Mouse (Mus musculus) cerebellum, adult 9-11 months (tissue): ENCODE data around the gene Prkd2.
A peak's percentile ranks its signal among the peaks of the same experiment; 100 is the strongest.

Experiments
- DNase-seq: peaks from one replicate; pipeline ENCODE4 v3.0.0; 2022

Gene Prkd2

DNA sequence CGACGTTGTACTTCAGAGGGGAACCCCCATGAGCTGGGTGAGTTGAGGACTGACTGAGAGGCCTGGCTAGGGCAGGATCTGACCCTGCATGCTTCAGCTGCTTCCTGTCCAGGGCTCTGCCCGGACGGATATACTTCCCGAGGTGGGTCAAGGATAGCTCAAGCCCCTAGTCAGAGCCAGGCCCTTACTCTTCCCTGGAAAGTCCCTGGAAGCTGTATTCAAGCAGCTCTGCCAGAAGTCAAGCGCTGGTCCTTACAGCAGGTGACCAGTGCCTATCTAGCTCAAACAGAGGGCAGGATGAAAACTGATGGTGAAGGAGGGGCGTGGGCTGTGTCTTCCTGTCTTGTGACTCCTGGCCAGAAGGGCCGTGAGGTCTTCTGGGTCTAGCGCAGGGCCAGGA is 12.3 kb upstream of the Prkd2 start:
- DNase-seq = no peak

DNA sequence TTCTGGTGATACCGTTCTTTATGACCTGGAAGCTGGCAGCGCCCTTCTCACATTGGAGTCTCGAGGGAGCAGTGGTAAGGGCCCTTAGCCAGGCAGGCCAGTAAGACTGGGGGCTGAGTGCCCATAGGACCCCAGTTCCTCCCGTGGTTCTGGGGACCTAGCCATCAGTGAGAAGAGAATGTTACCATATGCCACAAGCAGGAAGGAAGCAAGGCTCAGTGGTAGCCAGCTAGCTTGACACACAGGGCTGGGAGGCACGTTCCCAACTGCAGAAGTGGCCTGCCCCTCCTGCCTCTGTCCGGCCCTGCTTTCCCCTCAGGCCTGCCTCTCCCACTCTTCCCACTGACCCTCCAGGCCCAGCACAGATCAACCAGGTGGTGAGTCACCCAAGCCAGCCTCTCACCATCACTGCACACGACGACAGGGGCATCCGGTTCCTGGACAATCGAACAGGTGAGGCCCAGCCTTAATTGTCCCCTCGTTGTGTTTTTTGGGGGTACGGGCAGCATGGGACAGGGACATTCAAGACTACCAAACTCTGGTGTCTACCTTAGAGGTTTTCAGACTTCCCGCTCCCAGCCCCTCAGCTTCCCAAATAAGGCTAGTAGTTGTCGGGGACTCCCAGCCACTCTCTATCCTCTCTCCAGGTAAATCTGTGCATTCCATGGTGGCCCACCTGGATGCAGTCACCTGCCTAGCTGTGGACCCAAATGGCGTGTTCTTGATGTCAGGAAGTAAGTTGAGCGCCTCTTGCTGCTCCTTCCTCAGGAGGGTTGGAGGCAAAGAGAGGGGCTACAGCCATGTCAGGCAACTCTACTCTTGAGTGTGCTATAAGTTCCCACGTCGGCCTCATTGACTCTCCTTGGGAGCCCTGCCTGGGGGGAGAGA is 4.5 kb upstream of the Prkd2 start:
- DNase-seq = no peak

GRCm38 (mm10) chr7:16838804-16839426 is 3.8 kb upstream of the Prkd2 start:
- DNase-seq = no peak

GRCm38 (mm10) chr7:16839427-16840108 is 3.1 kb upstream of the Prkd2 start:
- no peak for DNase-seq

GRCm38 (mm10) chr7:16840109-16840491 is 2.6 kb upstream of the Prkd2 start:
- DNase-seq = no peak

DNA sequence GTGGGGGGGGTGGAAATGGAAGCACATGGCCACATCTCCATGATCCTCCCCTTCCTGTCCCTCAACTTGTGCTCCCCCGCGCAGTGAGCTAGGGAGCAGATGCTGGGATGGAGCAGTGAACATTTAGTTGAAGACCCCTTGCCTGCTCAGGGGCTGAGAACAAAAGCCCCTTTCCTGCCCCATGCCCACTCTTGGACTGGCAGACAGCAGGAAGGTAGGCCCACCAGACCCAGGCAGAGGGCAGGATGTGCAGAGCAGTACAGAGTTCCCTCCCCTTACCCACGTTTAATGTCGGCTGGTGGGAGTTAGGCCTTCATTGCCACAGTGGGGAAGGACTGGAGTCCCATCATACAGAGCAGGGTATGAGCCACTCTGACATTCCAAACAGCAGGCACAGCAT is 1.6 kb upstream of the Prkd2 start:
- DNase-seq = no peak

- DNase-seq = no peak
Observed at GRCm38 (mm10) chr7:16841561-16842560, 841 bp upstream of the Prkd2 start.

DNA sequence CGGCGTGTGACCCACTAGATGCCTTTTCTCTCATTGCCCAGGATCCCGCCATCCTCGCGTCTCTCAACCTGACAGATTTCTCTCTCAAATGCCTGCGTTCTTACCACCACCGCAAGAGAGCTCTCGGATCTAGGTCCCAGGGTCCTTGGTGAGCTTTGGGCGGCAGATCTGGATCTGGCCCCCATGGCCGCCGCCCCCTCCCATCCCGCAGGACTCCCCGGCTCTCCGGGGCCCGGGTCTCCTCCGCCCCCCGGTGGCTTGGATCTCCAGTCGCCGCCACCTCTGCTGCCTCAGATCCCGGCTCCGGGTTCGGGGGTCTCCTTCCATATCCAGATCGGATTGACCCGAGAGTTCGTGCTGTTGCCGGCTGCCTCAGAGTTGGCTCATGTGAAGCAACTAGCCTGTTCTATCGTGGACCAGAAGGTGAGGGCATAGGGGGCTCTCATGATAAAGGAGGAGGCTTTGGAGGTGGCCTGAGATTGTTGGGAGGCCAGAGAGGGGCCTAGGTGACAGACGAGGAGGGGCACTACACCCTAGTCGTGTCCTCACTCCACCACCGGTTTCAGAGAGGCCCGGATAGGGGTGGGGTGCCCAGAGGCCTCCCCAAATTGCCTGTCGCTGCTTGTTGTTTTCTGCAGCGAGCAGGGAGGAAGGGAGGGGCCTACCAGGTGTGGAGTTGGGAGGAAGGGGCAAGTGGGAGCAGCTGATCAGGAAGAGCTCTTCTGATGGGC is 904 bp downstream of the Prkd2 start:
- peak; percentile 51 for DNase-seq

- DNase-seq = no peak
Observed at GRCm38 (mm10) chr7:16844696-16845071, 2.0 kb downstream of the Prkd2 start.

DNA sequence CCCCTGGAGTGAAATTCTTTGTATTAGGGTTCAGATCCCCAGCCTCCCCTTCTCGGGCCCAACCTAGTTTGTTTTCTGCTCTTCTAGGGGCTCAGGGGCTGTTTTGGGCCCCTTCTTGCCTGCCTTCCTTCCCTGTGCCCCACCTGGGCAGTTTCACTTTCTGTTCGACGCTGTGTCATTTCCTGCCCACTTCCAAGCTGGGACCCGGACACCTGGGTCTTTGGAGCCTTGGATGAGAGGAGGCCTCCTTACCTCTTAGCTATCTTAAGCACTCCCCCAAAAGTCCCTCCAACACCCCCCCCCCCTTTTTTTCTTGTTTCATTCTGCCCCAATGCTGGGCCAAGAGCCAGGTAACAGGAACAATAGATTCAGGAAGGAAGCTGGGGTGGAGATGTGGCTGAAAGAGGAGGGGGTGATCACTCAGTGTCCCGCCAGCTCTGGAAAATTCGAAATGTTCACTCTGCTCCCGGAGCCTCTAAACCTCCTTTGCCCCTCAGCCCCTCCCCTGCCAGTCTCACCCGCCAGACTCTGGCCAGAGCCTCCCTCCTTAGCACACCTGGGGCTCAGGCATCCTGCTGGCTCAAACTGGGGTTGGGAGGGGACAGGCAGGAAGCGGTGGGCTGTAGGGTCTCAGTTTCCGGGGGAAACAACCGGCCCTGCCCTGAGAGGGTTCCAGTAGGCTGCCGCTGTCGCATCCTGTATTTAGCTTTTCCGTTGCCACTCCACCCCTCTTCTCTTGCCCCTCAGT is 2.5 kb downstream of the Prkd2 start:
- DNase-seq = no peak

DNA sequence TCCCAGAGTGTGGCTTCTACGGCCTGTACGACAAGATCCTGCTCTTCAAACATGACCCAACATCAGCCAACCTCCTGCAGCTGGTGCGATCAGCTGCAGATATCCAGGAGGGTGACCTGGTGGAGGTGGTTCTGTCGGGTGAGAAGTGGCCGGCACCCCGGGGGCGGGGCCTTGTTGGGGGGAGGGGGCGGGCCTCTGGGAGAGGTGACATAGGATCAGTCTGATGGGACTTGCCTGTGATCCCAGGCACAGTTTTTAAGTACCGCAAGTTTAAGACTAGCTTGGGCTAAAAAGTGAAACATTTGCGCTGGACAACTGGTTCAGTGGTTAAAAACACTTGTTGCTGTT is 3.1 kb downstream of the Prkd2 start:
- no peak for DNase-seq

DNA sequence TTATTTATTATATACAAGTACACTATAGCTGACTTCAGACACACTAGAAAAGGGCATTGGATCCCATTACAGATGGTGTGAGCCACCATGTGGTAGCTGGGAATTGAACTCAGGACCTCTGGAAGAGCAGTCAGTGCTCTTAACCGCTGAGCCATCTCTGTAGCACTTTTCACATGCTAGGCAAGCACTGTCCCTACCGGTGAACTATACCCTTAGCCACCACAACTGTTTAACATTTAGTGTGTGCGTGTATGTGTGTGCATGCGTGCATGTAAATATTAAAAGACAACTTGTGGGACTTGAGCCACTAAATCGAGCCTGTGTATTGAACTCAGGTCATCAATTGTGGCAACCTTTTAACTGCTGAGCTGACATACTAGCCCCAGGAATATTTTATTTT is 4.1 kb downstream of the Prkd2 start:
- no peak for DNase-seq

DNA sequence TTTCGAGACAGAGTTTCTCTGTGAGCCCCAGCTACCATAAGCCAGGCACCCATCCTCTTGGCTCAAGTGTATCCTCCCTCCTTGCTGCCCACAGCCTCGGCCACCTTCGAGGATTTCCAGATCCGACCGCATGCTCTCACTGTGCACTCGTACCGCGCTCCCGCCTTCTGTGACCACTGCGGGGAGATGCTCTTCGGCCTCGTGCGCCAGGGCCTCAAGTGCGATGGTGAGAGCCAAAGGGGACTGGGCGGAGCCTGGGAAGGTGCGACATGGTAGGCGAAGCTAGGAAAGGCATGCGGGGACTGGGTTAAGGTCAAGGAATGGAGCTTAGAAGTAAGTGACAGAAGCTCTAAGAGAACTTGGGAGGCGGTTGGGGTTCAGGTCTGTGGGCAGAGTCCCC is 4.8 kb downstream of the Prkd2 start:
- DNase-seq = no peak

DNA sequence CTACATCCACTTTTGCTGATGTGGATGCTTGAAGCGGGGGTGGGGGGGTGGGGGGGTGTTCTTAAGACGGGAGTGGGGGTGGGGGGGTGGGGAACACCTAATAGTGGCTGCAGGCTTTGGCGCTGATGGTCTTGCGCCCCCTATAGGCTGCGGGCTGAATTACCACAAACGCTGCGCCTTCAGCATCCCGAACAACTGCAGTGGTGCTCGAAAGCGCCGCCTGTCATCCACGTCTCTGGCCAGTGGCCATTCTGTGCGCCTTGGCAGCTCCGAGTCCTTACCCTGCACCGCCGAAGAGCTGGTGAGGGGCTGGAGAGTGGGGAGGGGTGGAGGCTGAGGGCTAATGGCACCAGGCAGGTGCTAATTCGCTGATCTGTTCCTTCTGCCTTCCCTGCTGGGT is 5.9 kb downstream of the Prkd2 start:
- DNase-seq = peak; percentile 81

- no peak for DNase-seq
Observed at GRCm38 (mm10) chr7:16851636-16852035, 8.9 kb downstream of the Prkd2 start.

GRCm38 (mm10) chr7:16853302-16853831 is 10.7 kb downstream of the Prkd2 start:
- DNase-seq = no peak

- DNase-seq = no peak
Observed at GRCm38 (mm10) chr7:16858336-16858735, 15.6 kb downstream of the Prkd2 start.

GRCm38 (mm10) chr7:16859902-16860651 is 17.4 kb downstream of the Prkd2 start:
- no peak for DNase-seq

DNA sequence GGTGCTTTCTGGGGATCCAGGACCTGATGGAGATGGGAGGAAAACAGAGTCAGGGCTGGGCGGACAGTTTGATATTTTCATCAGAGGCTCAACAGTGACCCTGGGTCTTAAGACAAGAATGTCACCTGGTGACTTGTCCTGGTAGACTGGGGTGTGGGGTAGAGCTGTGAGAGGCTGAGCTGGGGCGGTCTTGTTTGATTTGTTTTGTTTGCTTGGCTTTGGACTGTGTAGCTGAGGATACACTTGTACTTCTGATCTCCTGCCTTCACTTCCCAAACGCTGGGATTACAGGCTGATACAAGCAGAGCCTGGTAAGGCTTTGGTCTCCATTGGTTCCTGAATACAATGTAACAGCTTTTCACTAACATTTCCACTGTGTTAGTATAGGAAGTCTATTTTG is 24.8 kb downstream of the Prkd2 start:
- no peak for DNase-seq

GRCm38 (mm10) chr7:16869497-16869896 is 26.8 kb downstream of the Prkd2 start:
- peak; percentile 99 for DNase-seq
